Mouse (Mus musculus): ENCODE results near the gene Sipa1l2. TPM values are rescaled to one million over a fixed set of nuclear protein-coding genes. Genes with fewer than 3 reads are reported as not detected.

The Sipa1l2 gene
- polyA plus RNA-seq, 1 experiment from 2014 or later = 7.2 TPM

DNA sequence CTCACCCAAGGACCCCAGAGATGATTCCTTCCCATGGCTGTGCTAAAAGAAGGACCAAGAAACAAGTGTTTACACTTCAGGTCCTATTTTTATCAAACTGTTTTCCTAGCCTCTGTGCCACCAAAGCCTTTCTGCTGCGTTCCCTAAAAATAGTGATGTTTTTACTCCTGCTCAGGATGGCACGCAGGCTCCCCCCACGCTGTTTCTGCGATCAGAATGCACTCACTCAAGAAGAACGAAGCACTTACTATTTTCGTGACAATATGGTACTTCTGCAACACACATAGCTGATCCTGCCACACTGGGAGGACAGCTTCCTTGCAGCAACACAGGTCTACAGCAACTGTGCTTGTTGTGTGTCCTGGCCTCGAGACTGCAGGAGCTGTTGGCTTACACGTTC, 62.3 kb downstream of the Sipa1l2 start:
- no peak for DNase-seq (ENCODE audit: low spot score)
- WGBS = 78% methylated on average over 8 of the region's 8 CpGs
- peaks cover 17% of the 10 kb centered on the region for H3K4me1 ChIP-seq (replicated peaks; ENCODE audit: control insufficient read depth, insufficient read depth, low read length)
- no peak overlapping the region for H3K9ac ChIP-seq (ENCODE audit: low read length)
- H3K36me3 ChIP-seq (ENCODE audit: control insufficient read depth, insufficient read depth, low read length) = no peaks in the 10 kb centered on the region
- H3K4me2 ChIP-seq (ENCODE audit: low read length) = no peak overlapping the region
- ATAC-seq (replicated peaks; ENCODE audit: low FRiP score, low TSS enrichment, low read depth) = no peak
- H3K27ac ChIP-seq (ENCODE audit: low read depth) = no peak overlapping the region
- no peak overlapping the region for H3K4me3 ChIP-seq (ENCODE audit: low read depth, low read length)
- H3K27me3 ChIP-seq (replicated peaks; ENCODE audit: control insufficient read depth, insufficient read depth, low read length) = no peaks in the 10 kb centered on the region
- H3K9me3 ChIP-seq (ENCODE audit: control insufficient read depth, low read length) = no peaks in the 10 kb centered on the region

DNA sequence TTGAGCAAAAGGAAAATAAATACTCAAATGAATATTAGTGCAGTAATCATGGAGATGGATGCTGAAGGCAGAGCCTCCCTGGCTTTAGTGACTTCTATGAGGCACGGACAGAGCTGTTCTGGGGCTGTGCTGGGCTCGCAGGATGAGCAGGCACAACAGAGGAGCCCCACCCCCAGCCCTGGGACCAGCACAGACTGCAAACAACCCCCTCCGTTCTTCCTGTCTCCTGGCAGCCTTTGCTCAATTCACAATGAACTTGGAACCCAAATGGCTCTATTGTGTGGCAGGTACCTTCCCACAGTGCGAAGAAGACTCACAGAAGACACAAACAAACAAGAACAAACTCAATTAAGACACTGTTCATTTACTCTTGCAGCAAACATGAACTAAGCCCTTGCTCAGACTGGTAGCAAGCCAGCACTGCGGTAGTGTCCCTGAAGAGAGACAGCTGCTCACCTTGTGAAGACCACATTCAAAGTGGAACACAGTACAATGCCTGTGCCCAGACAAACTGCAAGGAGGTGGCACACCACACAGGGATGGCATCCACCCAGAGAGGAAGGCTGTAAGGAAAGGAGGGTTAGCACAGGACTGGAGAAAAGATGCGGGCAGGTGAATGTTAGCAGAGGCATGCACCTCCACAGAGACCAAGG, 64.9 kb downstream of the Sipa1l2 start:
- ATAC-seq (replicated peaks; ENCODE audit: low FRiP score, low TSS enrichment, low read depth) (no peak), DNase-seq (ENCODE audit: low spot score) (no peak)
- WGBS = 33% methylated on average over 6 of the region's 6 CpGs
- Histone ChIP-seq H3K27ac (ENCODE audit: low read depth) (no peak overlapping the region), H3K4me3 (ENCODE audit: low read depth, low read length) (no peak overlapping the region), H3K27me3 (replicated peaks; ENCODE audit: control insufficient read depth, insufficient read depth, low read length) (no peaks in the 10 kb centered on the region), H3K4me1 (replicated peaks; ENCODE audit: control insufficient read depth, insufficient read depth, low read length) (peaks cover 2% of the 10 kb centered on the region; the same call in 1 of the 2 replicates), H3K9me3 (ENCODE audit: control insufficient read depth, low read length) (no peaks in the 10 kb centered on the region), H3K9ac (ENCODE audit: low read length) (no peak overlapping the region), H3K36me3 (ENCODE audit: control insufficient read depth, insufficient read depth, low read length) (no peaks in the 10 kb centered on the region), H3K4me2 (ENCODE audit: low read length) (no peak overlapping the region)

DNA sequence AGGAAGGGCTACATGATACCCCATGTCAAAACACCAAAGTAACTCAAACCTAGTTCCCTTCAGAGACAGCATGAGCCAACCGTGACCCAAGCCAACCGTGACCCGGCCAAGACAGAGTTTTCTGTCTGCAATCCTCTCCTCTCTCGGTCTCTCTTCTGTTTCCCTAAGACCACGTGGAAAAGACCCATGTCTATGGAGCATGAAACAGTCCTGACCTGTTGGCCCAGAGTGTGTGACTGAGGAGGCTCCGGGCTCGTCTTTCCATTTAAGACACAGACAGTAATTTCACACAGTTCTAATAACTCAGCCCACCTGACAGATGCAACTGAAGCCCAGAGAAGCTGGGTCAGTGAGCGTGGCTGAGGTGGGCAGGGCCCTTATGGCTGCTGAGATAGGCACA, 65.8 kb downstream of the Sipa1l2 start:
- ATAC-seq (replicated peaks; ENCODE audit: low FRiP score, low TSS enrichment, low read depth) = no peak

DNA sequence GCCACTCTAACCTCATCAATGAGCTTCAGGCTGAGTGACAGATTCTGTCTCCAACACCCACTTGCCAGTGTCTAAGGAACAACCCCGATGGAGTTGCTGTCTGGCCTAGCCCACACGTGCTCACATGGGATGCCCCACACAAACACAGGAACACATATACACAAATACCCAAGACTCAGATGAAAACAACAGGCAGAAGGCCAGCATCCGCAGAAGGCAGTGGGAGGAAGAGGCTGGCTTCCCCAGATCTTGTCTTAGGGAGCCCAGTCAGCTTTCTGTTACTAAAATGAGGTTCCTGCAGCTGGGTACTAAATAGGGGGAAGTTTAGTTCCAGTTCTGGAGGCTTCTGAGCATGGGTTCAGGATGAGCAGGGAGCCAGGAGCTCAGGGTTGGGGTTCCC, 66.8 kb downstream of the Sipa1l2 start:
- Histone ChIP-seq H3K9ac (ENCODE audit: low read length) (no peak overlapping the region), H3K4me3 (ENCODE audit: low read depth, low read length) (no peak overlapping the region), H3K4me2 (ENCODE audit: low read length) (no peak overlapping the region), H3K4me1 (replicated peaks; ENCODE audit: control insufficient read depth, insufficient read depth, low read length) (no peaks in the 10 kb centered on the region; the same call in 1 of the 2 replicates), H3K9me3 (ENCODE audit: control insufficient read depth, low read length) (no peaks in the 10 kb centered on the region), H3K27ac (ENCODE audit: low read depth) (no peak overlapping the region), H3K27me3 (replicated peaks; ENCODE audit: control insufficient read depth, insufficient read depth, low read length) (no peaks in the 10 kb centered on the region), H3K36me3 (ENCODE audit: control insufficient read depth, insufficient read depth, low read length) (no peaks in the 10 kb centered on the region)
- DNase-seq (ENCODE audit: low spot score) (no peak), ATAC-seq (replicated peaks; ENCODE audit: low FRiP score, low TSS enrichment, low read depth) (no peak)
- WGBS = 87% methylated on average over 3 of the region's 3 CpGs

More for the DNA sequence above, 65.8 kb downstream of the Sipa1l2 start:
- DNase-seq (ENCODE audit: low spot score) = no peak
- no peak overlapping the region for H3K4me2 ChIP-seq (ENCODE audit: low read length)
- no peaks in the 10 kb centered on the region for H3K27me3 ChIP-seq (replicated peaks; ENCODE audit: control insufficient read depth, insufficient read depth, low read length)
- no peaks in the 10 kb centered on the region for H3K36me3 ChIP-seq (ENCODE audit: control insufficient read depth, insufficient read depth, low read length)
- no peaks in the 10 kb centered on the region for H3K9me3 ChIP-seq (ENCODE audit: control insufficient read depth, low read length)
- 80% methylated on average over 8 of the region's 8 CpGs for WGBS
- no peak overlapping the region for H3K27ac ChIP-seq (ENCODE audit: low read depth)
- H3K9ac ChIP-seq (ENCODE audit: low read length) = no peak overlapping the region
- no peaks in the 10 kb centered on the region; the same call in 1 of the 2 replicates for H3K4me1 ChIP-seq (replicated peaks; ENCODE audit: control insufficient read depth, insufficient read depth, low read length)
- H3K4me3 ChIP-seq (ENCODE audit: low read depth, low read length) = no peak overlapping the region

DNA sequence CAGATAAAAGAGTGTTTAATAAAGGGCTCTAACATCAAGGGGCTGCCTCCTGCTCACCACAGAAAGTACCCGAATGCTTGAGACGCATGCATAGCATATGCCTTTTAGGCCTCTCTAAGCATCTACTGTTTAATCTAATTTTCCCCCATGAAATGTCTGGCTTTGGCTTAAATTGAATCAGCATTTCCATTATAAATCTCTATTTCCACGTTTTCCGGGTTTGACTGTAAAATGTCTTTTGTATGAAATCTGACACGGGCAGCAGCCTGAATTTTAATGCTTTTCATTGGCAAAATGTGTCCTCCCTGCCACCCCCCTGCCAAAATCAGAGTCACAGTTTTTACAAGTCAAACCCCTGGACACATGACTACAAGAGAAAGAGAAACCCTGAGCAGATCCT, 69.6 kb downstream of the Sipa1l2 start:
- Histone ChIP-seq H3K4me3 (ENCODE audit: low read depth, low read length) (no peak overlapping the region), H3K27ac (ENCODE audit: low read depth) (no peak overlapping the region), H3K4me1 (replicated peaks; ENCODE audit: control insufficient read depth, insufficient read depth, low read length) (no peaks in the 10 kb centered on the region; the same call in 1 of the 2 replicates), H3K9ac (ENCODE audit: low read length) (no peak overlapping the region), H3K27me3 (replicated peaks; ENCODE audit: control insufficient read depth, insufficient read depth, low read length) (no peaks in the 10 kb centered on the region), H3K9me3 (ENCODE audit: control insufficient read depth, low read length) (no peaks in the 10 kb centered on the region), H3K36me3 (ENCODE audit: control insufficient read depth, insufficient read depth, low read length) (no peaks in the 10 kb centered on the region), H3K4me2 (ENCODE audit: low read length) (no peak overlapping the region)
- ATAC-seq (replicated peaks; ENCODE audit: low FRiP score, low TSS enrichment, low read depth) = no peak
- no peak for DNase-seq (ENCODE audit: low spot score)
- 72% methylated on average over 5 of the region's 5 CpGs for WGBS

DNA sequence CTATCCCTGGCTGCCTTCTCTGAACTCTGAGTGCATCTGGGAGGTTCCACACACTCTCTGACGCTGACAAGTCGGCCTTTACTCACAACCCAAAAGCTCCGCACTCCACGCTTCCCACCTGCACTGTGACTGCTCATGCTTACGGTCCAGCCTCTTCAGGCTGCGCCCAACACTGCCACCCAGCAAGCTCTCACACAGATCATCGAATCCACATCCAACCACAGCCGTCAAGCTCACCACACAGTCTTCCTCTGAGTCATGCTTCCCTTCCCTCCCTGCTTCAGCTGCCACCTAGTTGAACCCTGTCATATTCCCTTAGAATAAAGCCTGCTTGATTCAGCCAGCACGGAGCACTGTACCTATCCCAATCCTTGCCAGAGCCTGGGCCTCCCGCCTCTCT, 71.1 kb downstream of the Sipa1l2 start:
- ATAC-seq (replicated peaks; ENCODE audit: low FRiP score, low TSS enrichment, low read depth) (no peak), DNase-seq (ENCODE audit: low spot score) (no peak)

DNA sequence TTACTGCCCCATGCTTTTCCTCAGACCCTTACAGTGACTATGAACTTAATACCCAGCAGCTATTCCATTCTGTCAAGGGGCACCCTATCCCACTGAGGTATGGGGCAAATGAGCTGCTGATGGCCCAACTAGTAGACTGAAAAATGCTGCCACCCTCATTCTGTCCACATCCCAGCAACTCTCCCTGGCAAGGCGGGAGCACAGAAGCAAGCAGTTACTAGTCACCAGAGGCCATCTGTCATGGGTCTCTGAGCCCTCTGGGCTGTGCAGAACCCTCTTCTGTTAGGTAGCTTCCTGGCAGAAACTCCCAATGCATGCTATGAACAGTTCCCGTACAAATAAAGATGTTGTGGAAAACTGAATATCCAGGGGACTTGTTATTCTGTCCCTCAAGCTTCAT, 74.1 kb downstream of the Sipa1l2 start:
- Histone ChIP-seq H3K27ac (ENCODE audit: low read depth) (no peak overlapping the region), H3K36me3 (ENCODE audit: control insufficient read depth, insufficient read depth, low read length) (peaks cover 8% of the 10 kb centered on the region), H3K27me3 (replicated peaks; ENCODE audit: control insufficient read depth, insufficient read depth, low read length) (no peaks in the 10 kb centered on the region), H3K9ac (ENCODE audit: low read length) (no peak overlapping the region), H3K4me3 (ENCODE audit: low read depth, low read length) (no peak overlapping the region), H3K4me2 (ENCODE audit: low read length) (no peak overlapping the region), H3K4me1 (replicated peaks; ENCODE audit: control insufficient read depth, insufficient read depth, low read length) (no peaks in the 10 kb centered on the region; the same call in 1 of the 2 replicates), H3K9me3 (ENCODE audit: control insufficient read depth, low read length) (no peaks in the 10 kb centered on the region)
- no peak for DNase-seq (ENCODE audit: low spot score)
- ATAC-seq (replicated peaks; ENCODE audit: low FRiP score, low TSS enrichment, low read depth) = no peak
- WGBS = 67% methylated on average over 2 of the region's 2 CpGs

More for the DNA sequence above, 71.1 kb downstream of the Sipa1l2 start:
- Histone ChIP-seq H3K36me3 (ENCODE audit: control insufficient read depth, insufficient read depth, low read length) (no peaks in the 10 kb centered on the region), H3K4me1 (replicated peaks; ENCODE audit: control insufficient read depth, insufficient read depth, low read length) (no peaks in the 10 kb centered on the region; the same call in 1 of the 2 replicates), H3K27me3 (replicated peaks; ENCODE audit: control insufficient read depth, insufficient read depth, low read length) (no peaks in the 10 kb centered on the region), H3K27ac (ENCODE audit: low read depth) (no peak overlapping the region), H3K4me2 (ENCODE audit: low read length) (no peak overlapping the region), H3K9me3 (ENCODE audit: control insufficient read depth, low read length) (no peaks in the 10 kb centered on the region), H3K9ac (ENCODE audit: low read length) (no peak overlapping the region), H3K4me3 (ENCODE audit: low read depth, low read length) (no peak overlapping the region)
- 51% methylated on average over 10 of the region's 10 CpGs for WGBS

DNA sequence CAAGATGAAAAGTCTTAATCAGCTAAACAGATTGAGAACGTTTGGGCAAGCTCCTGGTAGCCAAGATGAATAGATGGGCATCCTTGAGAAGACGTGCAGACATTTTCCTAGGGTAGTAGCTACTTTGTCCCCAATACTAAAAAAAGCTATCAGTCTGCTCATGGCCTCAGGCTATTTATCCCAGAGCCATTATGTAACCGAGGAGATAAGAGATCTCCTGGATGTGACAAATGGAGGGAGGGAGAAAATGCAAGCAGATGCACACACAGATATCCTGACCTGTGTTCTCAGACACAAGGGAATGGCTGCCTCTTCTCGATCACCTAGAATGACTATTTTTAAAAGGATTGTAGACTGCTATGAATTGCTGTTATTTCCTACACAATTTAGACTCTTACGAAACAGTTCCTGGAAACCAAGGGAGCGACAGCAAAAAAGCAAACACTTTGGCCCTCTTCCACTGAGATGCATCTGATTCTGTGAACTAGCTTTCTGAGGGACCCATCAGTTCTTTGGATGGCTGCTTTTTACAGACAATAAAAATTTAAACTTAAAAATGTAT, 76.3 kb downstream of the Sipa1l2 start:
- Histone ChIP-seq H3K4me3 (ENCODE audit: low read depth, low read length) (no peak overlapping the region), H3K4me2 (ENCODE audit: low read length) (no peak overlapping the region), H3K4me1 (replicated peaks; ENCODE audit: control insufficient read depth, insufficient read depth, low read length) (peaks cover 4% of the 10 kb centered on the region; the same call in 1 of the 2 replicates), H3K36me3 (ENCODE audit: control insufficient read depth, insufficient read depth, low read length) (peaks cover 11% of the 10 kb centered on the region), H3K9ac (ENCODE audit: low read length) (no peak overlapping the region), H3K9me3 (ENCODE audit: control insufficient read depth, low read length) (no peaks in the 10 kb centered on the region), H3K27ac (ENCODE audit: low read depth) (no peak overlapping the region), H3K27me3 (replicated peaks; ENCODE audit: control insufficient read depth, insufficient read depth, low read length) (no peaks in the 10 kb centered on the region)
- 57% methylated on average over 6 of the region's 6 CpGs for WGBS
- ATAC-seq (replicated peaks; ENCODE audit: low FRiP score, low TSS enrichment, low read depth) (no peak), DNase-seq (ENCODE audit: low spot score) (no peak)

DNA sequence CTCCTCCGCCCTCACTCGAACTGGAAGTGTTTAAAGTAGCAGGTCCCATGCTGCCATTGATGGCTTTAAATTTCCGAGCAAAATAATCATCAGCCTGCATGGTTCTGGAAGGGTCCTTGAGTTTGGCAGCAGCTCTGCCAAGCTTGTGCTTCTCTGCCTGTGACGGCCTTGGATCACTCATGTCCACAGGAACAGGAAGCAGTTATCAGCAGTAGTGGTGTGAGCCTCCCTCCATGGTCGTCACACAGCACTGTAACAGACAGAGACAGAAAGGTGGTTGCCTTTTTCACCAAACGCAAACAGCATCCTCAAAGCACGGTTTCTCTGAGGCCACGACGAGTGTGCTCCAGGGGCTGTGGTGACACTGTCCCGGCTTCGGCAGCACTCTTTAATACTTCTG, 77.2 kb downstream of the Sipa1l2 start:
- H3K9ac ChIP-seq (ENCODE audit: low read length) = no peak overlapping the region
- H3K36me3 ChIP-seq (ENCODE audit: control insufficient read depth, insufficient read depth, low read length) = peaks cover 11% of the 10 kb centered on the region
- no peak for DNase-seq (ENCODE audit: low spot score)
- no peak overlapping the region for H3K4me2 ChIP-seq (ENCODE audit: low read length)
- no peak for ATAC-seq (replicated peaks; ENCODE audit: low FRiP score, low TSS enrichment, low read depth)
- H3K27me3 ChIP-seq (replicated peaks; ENCODE audit: control insufficient read depth, insufficient read depth, low read length) = no peaks in the 10 kb centered on the region
- peaks cover 4% of the 10 kb centered on the region; the same call in 1 of the 2 replicates for H3K4me1 ChIP-seq (replicated peaks; ENCODE audit: control insufficient read depth, insufficient read depth, low read length)
- no peak overlapping the region for H3K27ac ChIP-seq (ENCODE audit: low read depth)
- H3K4me3 ChIP-seq (ENCODE audit: low read depth, low read length) = no peak overlapping the region
- H3K9me3 ChIP-seq (ENCODE audit: control insufficient read depth, low read length) = no peaks in the 10 kb centered on the region
- WGBS = 81% methylated on average over 11 of the region's 11 CpGs
